Mouse (Mus musculus) midbrain, postnatal 0 days (tissue): ENCODE measurements around the gene Pagr1b. TPM values are rescaled to one million over a fixed set of nuclear protein-coding genes. Genes with fewer than 3 reads are reported as not detected.

Experiments
- ATAC-seq: fragments of 200-750 bp; cut with Nextera tagmentation; 2 replicates; pipeline ENCODE4 v1.8.0; 2017; ENCODE audit warnings: moderate number of reproducible peaks, mild to moderate bottlenecking, moderate TSS enrichment, moderate library complexity; ENCODE audit not compliant: low FRiP score
- DNase-seq: peaks from one replicate; pipeline ENCODE4 v3.0.0-alpha.2; 2015; ENCODE audit warnings: low spot score
- H3K27ac ChIP-seq: fragments of 300-500 bp; sonication (generic); 2 replicates; pipeline ENCODE4 v1.5.1; 2014; ENCODE audit warnings: low read depth, mild to moderate bottlenecking, low read length, mixed read lengths
- H3K27me3 ChIP-seq: fragments of 300-500 bp; sonication (generic); 2 replicates; pipeline ENCODE4 v1.6.1; 2014; ENCODE audit warnings: low read length, control low read depth, mixed read lengths; ENCODE audit not compliant: insufficient read depth
- H3K36me3 ChIP-seq: fragments of 300-500 bp; sonication (generic); 2 replicates; pipeline ENCODE4 v1.6.1; 2014; ENCODE audit warnings: low read length, control low read depth, mixed read lengths; ENCODE audit not compliant: insufficient read depth
- H3K4me1 ChIP-seq: fragments of 300-500 bp; sonication (generic); 2 replicates; pipeline ENCODE4 v1.6.1; 2014; ENCODE audit warnings: mild to moderate bottlenecking, control low read depth, antibody characterized with exemption, low read length, mixed read lengths; ENCODE audit not compliant: insufficient read depth
- H3K4me2 ChIP-seq: fragments of 300-500 bp; sonication (generic); 2 replicates; pipeline ENCODE4 v1.6.1; 2014; ENCODE audit warnings: low read depth, mild to moderate bottlenecking, low read length, mixed read lengths; ENCODE audit not compliant: poor library complexity, severe bottlenecking
- H3K4me3 ChIP-seq: fragments of 300-500 bp; sonication (generic); 2 replicates; pipeline ENCODE4 v1.5.1; 2014; ENCODE audit warnings: low read depth, mild to moderate bottlenecking, low read length, moderate library complexity
- H3K9ac ChIP-seq: fragments of 300-500 bp; sonication (generic); replicated peaks from 2 replicates; pipeline ENCODE4 v1.6.1; 2014; ENCODE audit warnings: mild to moderate bottlenecking, low read length, moderate library complexity, mixed read lengths; ENCODE audit not compliant: poor library complexity, severe bottlenecking
- H3K9me3 ChIP-seq: fragments of 300-500 bp; sonication (generic); 2 replicates; pipeline ENCODE4 v1.6.1; 2016; ENCODE audit warnings: low read length, control low read depth
- CTCF ChIP-seq: IDR thresholded peaks from 2 replicates; pipeline ENCODE4 v1.5.1; 2016; ENCODE audit warnings: antibody characterized with exemption, mild to moderate bottlenecking
- WGBS: fragments of 180-500 bp; shearing (Covaris S2); extraction: QIAGEN DNeasy Blood & Tissue Kit; methylation state at CpG from one replicate; pipeline ENCODE4 v1.1.7; 2014; 5-methylcytosine and 5-hydroxymethylcytosine counted together
- microRNA-seq: library from miRNA; unstranded; fragments of <30 nt; microRNA quantifications from one replicate; pipeline ENCODE4, GENCODE M21; 2016; ENCODE audit warnings: borderline number of aligned reads
- polyA plus RNA-seq: library from polyadenylated mRNA; unstranded; fragments of >200 nt; fragmentation: Nextera tagmentation; extraction: Ambion mirVana; gene quantifications from 2 replicates; pipeline ENCODE4 v1.2.1, GENCODE M21; 2015
- total RNA-seq: library from RNA; depleted of rRNA; stranded (reverse); fragments of >200 nt; gene quantifications from 2 replicates; pipeline ENCODE4 v1.2.3, GENCODE M21; 2014; rRNA removed

Gene Pagr1b
- total and polyA plus RNA-seq, 2 experiments from 2014 or later, result 2.4 TPM; not detected in 1

DNA sequence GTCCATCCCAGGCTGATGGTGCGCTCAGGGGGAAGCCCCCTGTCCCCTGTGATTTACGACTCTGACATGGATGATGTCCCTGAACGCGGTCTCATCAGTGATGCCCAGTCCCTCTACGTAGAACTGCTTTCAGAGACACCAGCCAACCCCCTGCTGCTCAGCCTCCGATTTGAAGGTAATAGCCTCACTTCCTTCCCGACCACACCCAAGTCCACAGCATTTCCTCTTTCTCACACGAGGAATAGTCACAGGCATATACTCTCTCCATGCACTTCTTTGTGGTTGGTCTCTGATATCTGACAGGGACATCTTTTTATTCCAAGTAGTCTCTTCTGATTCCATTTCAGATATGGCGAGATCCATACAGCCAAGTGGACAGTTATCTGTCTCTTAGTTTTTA lies 56.5 kb downstream of the Pagr1b start:
- no peak for TF ChIP-seq CTCF
- 78% methylated on average over 9 of the region's 9 CpGs for WGBS
- Histone ChIP-seq H3K9ac (no peak overlapping the region), H3K4me1 (no peaks in the 10 kb centered on the region), H3K27ac (no peak overlapping the region), H3K4me2 (no peak overlapping the region), H3K9me3 (no peaks in the 10 kb centered on the region), H3K4me3 (no peak overlapping the region), H3K27me3 (no peaks in the 10 kb centered on the region), H3K36me3 (peaks cover 67% of the 10 kb centered on the region)
- DNase-seq (no peak), ATAC-seq (no peak)

DNA sequence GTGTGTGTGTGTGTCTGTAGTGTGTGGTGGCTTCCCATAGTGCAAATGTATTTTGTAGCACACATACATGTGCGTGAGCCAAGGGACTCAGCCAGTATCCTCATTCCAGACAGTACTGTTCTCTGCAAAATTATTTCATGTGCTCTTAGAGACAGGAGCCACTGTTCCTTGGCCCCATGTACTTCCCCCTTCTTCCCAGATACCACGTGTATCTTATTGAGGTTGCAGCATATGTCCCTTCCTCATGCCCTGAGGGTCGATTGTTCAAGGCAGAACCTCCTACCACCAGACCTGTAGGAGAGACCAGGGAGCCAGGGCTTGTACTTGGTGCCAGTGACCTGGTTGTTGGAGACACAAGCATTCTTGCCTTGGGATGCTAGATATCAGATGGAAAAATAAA lies 61.2 kb downstream of the Pagr1b start:
- Histone ChIP-seq H3K27me3 (no peaks in the 10 kb centered on the region), H3K4me3 (no peak overlapping the region), H3K9ac (no peak overlapping the region), H3K27ac (no peak overlapping the region), H3K36me3 (peaks cover 42% of the 10 kb centered on the region), H3K9me3 (no peaks in the 10 kb centered on the region), H3K4me1 (peaks cover 12% of the 10 kb centered on the region), H3K4me2 (no peak overlapping the region)
- no peak for ATAC-seq
- TF ChIP-seq CTCF, result no peak
- no peak for DNase-seq
- WGBS, result 68% methylated on average over 3 of the region's 3 CpGs

DNA sequence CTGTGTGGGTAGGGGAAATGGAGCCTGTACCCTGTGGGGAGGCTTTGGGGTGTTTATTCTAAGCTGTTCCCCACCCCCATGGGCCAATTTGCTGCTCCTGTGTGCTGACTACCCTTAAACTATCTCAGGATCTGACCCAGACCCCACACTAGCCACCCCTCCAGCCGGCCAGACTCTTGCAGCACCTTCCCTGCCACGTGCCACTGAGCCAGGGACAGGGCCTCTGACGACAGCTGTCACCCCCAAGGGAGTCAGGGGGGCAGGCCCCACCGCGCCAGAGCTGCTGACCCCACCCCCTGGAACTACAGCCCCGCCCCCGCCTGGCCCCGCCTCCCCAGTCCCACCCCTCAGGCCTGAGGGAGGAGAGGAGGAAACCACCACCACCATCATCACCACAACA lies 63.6 kb downstream of the Pagr1b start:
- 2% methylated on average over 8 of the region's 8 CpGs for WGBS
- Histone ChIP-seq H3K4me3 (peak overlapping the region; percentile 63), H3K27ac (no peak overlapping the region), H3K36me3 (peaks cover 25% of the 10 kb centered on the region), H3K4me1 (peaks cover 19% of the 10 kb centered on the region), H3K9ac (peak overlapping the region; percentile 86), H3K27me3 (no peaks in the 10 kb centered on the region), H3K4me2 (peak overlapping the region; percentile 95), H3K9me3 (no peaks in the 10 kb centered on the region)
- no peak for TF ChIP-seq CTCF
- no peak for DNase-seq
- ATAC-seq, result no peak

DNA sequence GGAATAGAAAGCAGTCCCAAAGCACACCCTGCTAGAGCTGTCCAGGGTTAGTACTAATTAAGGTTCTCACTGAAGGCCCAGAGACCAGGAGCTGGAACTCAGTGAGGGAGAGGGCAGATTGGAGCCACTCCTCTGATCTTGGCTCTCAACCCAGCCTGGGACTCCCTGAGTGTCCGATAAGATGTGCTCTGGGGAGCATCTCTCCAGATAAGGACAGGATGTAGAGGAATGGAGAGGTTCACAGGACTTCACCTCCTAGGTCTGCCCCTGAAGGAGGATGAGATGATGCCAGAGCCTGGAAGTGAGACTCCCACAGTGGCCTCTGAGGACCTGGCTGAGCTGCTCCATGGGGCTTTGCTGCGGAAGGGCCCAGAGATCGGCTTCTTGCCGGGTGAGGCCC lies 64.5 kb downstream of the Pagr1b start:
- DNase-seq (no peak), ATAC-seq (no peak)
- no peaks in the 10 kb centered on the region for H3K9me3 ChIP-seq
- WGBS, result 18% methylated on average over 4 of the region's 4 CpGs
- TF ChIP-seq CTCF, result no peak
- peak overlapping the region; percentile 95 for H3K4me2 ChIP-seq
- H3K27me3 ChIP-seq, result no peaks in the 10 kb centered on the region
- peak overlapping the region; percentile 86 for H3K9ac ChIP-seq
- peak overlapping the region; percentile 63 for H3K4me3 ChIP-seq
- no peak overlapping the region for H3K27ac ChIP-seq
- peaks cover 19% of the 10 kb centered on the region for H3K4me1 ChIP-seq
- peaks cover 17% of the 10 kb centered on the region for H3K36me3 ChIP-seq

Small RNAs within 50 kb of the gene (microRNA-seq; reads per million reads assigned to microRNA genes)
- gene Gm44343, result not detected

Other genes with a start within 250 kb of the Pagr1b start
Only the 30 nearest of the 32 such genes appear.
- gene Tbx6, start 235.0 kb downstream of the Pagr1b start, total RNA-seq, result 0.16 and 1.1 TPM in 2 replicates
- 0.21 and 0.38 TPM in 2 replicates for gene Tbx6, start 235.0 kb downstream of the Pagr1b start, polyA plus RNA-seq
- gene Ppp4c, start 224.0 kb downstream of the Pagr1b start, total RNA-seq, result 107 and 137 TPM in 2 replicates
- gene Ppp4c, start 224.0 kb downstream of the Pagr1b start, polyA plus RNA-seq, result 127 and 135 TPM in 2 replicates
- 52.5 and 60.2 TPM in 2 replicates for gene Fam57b, start 218.8 kb downstream of the Pagr1b start, total RNA-seq
- gene Fam57b, start 218.8 kb downstream of the Pagr1b start, polyA plus RNA-seq, result 56.3 and 57.1 TPM in 2 replicates
- gene 4930451I11Rik, start 184.8 kb downstream of the Pagr1b start, total RNA-seq, result not detected in 2 replicates
- gene 4930451I11Rik, start 184.8 kb downstream of the Pagr1b start, polyA plus RNA-seq, result 1.1 TPM in 1 of 2 replicates, not detected in the other
- gene Doc2a, start 169.1 kb downstream of the Pagr1b start, total RNA-seq, result 53.8 and 64.1 TPM in 2 replicates
- 36.3 and 41.2 TPM in 2 replicates for gene Doc2a, start 169.1 kb downstream of the Pagr1b start, polyA plus RNA-seq
- gene Hirip3, start 154.5 kb downstream of the Pagr1b start, total RNA-seq, result 6.6 and 10.0 TPM in 2 replicates
- gene Hirip3, start 154.5 kb downstream of the Pagr1b start, polyA plus RNA-seq, result 12.2 and 16.3 TPM in 2 replicates
- 55.0 and 60.3 TPM in 2 replicates for gene Ino80e, start 154.1 kb downstream of the Pagr1b start, total RNA-seq
- 87.8 and 93.5 TPM in 2 replicates for gene Ino80e, start 154.1 kb downstream of the Pagr1b start, polyA plus RNA-seq
- 143 and 160 TPM in 2 replicates for gene Taok2, start 131.8 kb downstream of the Pagr1b start, total RNA-seq
- gene Taok2, start 131.8 kb downstream of the Pagr1b start, polyA plus RNA-seq, result 45.3 and 47.3 TPM in 2 replicates
- 22.8 and 24.7 TPM in 2 replicates for gene Tmem219, start 93.6 kb downstream of the Pagr1b start, total RNA-seq
- 36.4 and 38.2 TPM in 2 replicates for gene Tmem219, start 93.6 kb downstream of the Pagr1b start, polyA plus RNA-seq
- gene Kctd13, start 87.6 kb downstream of the Pagr1b start, total RNA-seq, result 129 and 150 TPM in 2 replicates
- gene Kctd13, start 87.6 kb downstream of the Pagr1b start, polyA plus RNA-seq, result 166 and 167 TPM in 2 replicates
- 32.3 and 44.5 TPM in 2 replicates for gene Asphd1, start 66.9 kb downstream of the Pagr1b start, total RNA-seq
- 16.2 and 17.6 TPM in 2 replicates for gene Asphd1, start 66.9 kb downstream of the Pagr1b start, polyA plus RNA-seq
- gene Sez6l2, start 65.9 kb downstream of the Pagr1b start, total RNA-seq, result 235 and 283 TPM in 2 replicates
- gene Sez6l2, start 65.9 kb downstream of the Pagr1b start, polyA plus RNA-seq, result 66.2 and 72.8 TPM in 2 replicates
- gene Cdipt, start 40.6 kb downstream of the Pagr1b start, total RNA-seq, result 193 and 244 TPM in 2 replicates
- 142 and 157 TPM in 2 replicates for gene Cdipt, start 40.6 kb downstream of the Pagr1b start, polyA plus RNA-seq
- gene Cdiptos, start 40.4 kb downstream of the Pagr1b start, total RNA-seq, result not detected in 2 replicates
- 0.72 and 0.79 TPM in 2 replicates for gene Cdiptos, start 40.4 kb downstream of the Pagr1b start, polyA plus RNA-seq
- 4.2 and 7.2 TPM in 2 replicates for gene Mvp, start 1.9 kb downstream of the Pagr1b start, total RNA-seq
- 3.9 and 4.4 TPM in 2 replicates for gene Mvp, start 1.9 kb downstream of the Pagr1b start, polyA plus RNA-seq
- 5.3 TPM in 1 of 2 replicates, not detected in the other for gene Pagr1a, start 868 bp upstream of the Pagr1b start, total RNA-seq
- gene Pagr1a, start 868 bp upstream of the Pagr1b start, polyA plus RNA-seq, result 33.1 and 41.1 TPM in 2 replicates
- 52.3 and 55.5 TPM in 2 replicates for gene Gm42742, start 4.6 kb upstream of the Pagr1b start, total RNA-seq
- gene Gm42742, start 4.6 kb upstream of the Pagr1b start, polyA plus RNA-seq, result 45.3 and 55.5 TPM in 2 replicates
- 102 and 155 TPM in 2 replicates for gene Prrt2, start 4.7 kb upstream of the Pagr1b start, total RNA-seq
- gene Prrt2, start 4.7 kb upstream of the Pagr1b start, polyA plus RNA-seq, result 109 and 124 TPM in 2 replicates
- gene Maz, start 10.6 kb upstream of the Pagr1b start, total RNA-seq, result 223 and 245 TPM in 2 replicates
- gene Maz, start 10.6 kb upstream of the Pagr1b start, polyA plus RNA-seq, result 68.3 and 68.6 TPM in 2 replicates
- gene Kif22, start 26.0 kb upstream of the Pagr1b start, total RNA-seq, result 2.9 and 4.2 TPM in 2 replicates
- 11.3 and 11.5 TPM in 2 replicates for gene Kif22, start 26.0 kb upstream of the Pagr1b start, polyA plus RNA-seq
- 0.49 TPM in 1 of 2 replicates, not detected in the other for gene Zg16, start 70.8 kb upstream of the Pagr1b start, total RNA-seq
- not detected in 2 replicates for gene Zg16, start 70.8 kb upstream of the Pagr1b start, polyA plus RNA-seq
- 2.3 and 5.9 TPM in 2 replicates for gene AI467606, start 74.9 kb upstream of the Pagr1b start, total RNA-seq
- gene AI467606, start 74.9 kb upstream of the Pagr1b start, polyA plus RNA-seq, result 1.4 and 1.9 TPM in 2 replicates
- gene Qprt, start 105.7 kb upstream of the Pagr1b start, total RNA-seq, result 1.9 TPM in 2 replicates
- 1.7 and 1.8 TPM in 2 replicates for gene Qprt, start 105.7 kb upstream of the Pagr1b start, polyA plus RNA-seq
- 0.16 TPM in 1 of 2 replicates, not detected in the other for gene Spn, start 121.3 kb upstream of the Pagr1b start, total RNA-seq
- gene Spn, start 121.3 kb upstream of the Pagr1b start, polyA plus RNA-seq, result not detected in 2 replicates
- gene Cd2bp2, start 179.6 kb upstream of the Pagr1b start, total RNA-seq, result 85.7 and 103 TPM in 2 replicates
- 62.6 and 64.8 TPM in 2 replicates for gene Cd2bp2, start 179.6 kb upstream of the Pagr1b start, polyA plus RNA-seq
- gene Tbc1d10b, start 192.0 kb upstream of the Pagr1b start, total RNA-seq, result 70.2 and 72.3 TPM in 2 replicates
- gene Tbc1d10b, start 192.0 kb upstream of the Pagr1b start, polyA plus RNA-seq, result 24.5 and 28.7 TPM in 2 replicates
- 0.90 and 1.4 TPM in 2 replicates for gene Mylpf, start 192.4 kb upstream of the Pagr1b start, total RNA-seq
- 1.5 and 2.2 TPM in 2 replicates for gene Mylpf, start 192.4 kb upstream of the Pagr1b start, polyA plus RNA-seq
- gene Zfp553, start 216.6 kb upstream of the Pagr1b start, total RNA-seq, result 37.4 and 39.6 TPM in 2 replicates
- 32.3 TPM in 2 replicates for gene Zfp553, start 216.6 kb upstream of the Pagr1b start, polyA plus RNA-seq
- 0.22 and 3.7 TPM in 2 replicates for gene Sept1, start 216.6 kb upstream of the Pagr1b start, total RNA-seq
- 4.2 and 5.3 TPM in 2 replicates for gene Sept1, start 216.6 kb upstream of the Pagr1b start, polyA plus RNA-seq
- 76.8 and 94.5 TPM in 2 replicates for gene Zfp771, start 227.8 kb upstream of the Pagr1b start, total RNA-seq
- 80.2 and 83.8 TPM in 2 replicates for gene Zfp771, start 227.8 kb upstream of the Pagr1b start, polyA plus RNA-seq